Mouse (Mus musculus) testis, adult 2 months (tissue): ENCODE data around the gene Slit3.

Experiments
- CTCF ChIP-seq: fragments of 200-500 bp; IDR thresholded peaks from 2 replicates; pipeline ENCODE4 v1.5.1; 2012; ENCODE audit warnings: low read depth, mild to moderate bottlenecking, inconsistent platforms, low read length, moderate library complexity; ENCODE audit not compliant: control insufficient read depth, insufficient read depth, insufficient replicate concordance
- POLR2A ChIP-seq: fragments of 200-500 bp; IDR thresholded peaks from 2 replicates; pipeline ENCODE4 v1.6.1; 2012; ENCODE audit warnings: low read depth, mild to moderate bottlenecking, inconsistent platforms, low read length, moderate library complexity; ENCODE audit not compliant: control insufficient read depth

DNA sequence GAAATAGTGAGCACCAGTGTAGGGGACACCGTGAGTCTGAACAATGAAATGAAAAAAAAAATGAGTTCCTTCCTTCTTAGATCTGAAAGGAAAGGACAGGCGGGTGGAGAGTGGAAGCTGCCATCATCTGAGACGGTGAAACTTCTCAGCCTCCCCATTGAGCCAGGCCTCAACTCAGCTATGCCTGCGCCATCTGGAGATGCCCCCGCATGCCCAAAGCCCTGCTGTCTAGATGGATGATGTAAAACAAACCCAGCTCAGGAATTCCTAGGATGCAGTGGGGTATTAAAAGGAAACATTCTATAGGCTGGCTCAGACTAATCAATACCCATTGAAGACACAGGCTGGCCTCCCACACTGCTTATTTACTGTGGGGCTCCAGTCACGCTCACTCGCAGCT lies 477.7 kb downstream of the Slit3 start:
- TF ChIP-seq CTCF (no peak), POLR2A (no peak)
